Mouse (Mus musculus) hindbrain, embryonic 11.5 days (tissue): Measurements from ENCODE around the gene Slc5a11. TPM values are rescaled to one million over a fixed set of nuclear protein-coding genes. Genes with fewer than 3 reads are reported as not detected.

Experiments
- ATAC-seq: fragments of 200-750 bp; cut with Nextera tagmentation; 2 replicates; pipeline ENCODE4 v1.8.0; 2017; ENCODE audit warnings: mild to moderate bottlenecking, moderate TSS enrichment, moderate library complexity; ENCODE audit not compliant: low FRiP score
- DNase-seq: peaks from one replicate; pipeline ENCODE4 v3.0.0-alpha.2; 2015; ENCODE audit warnings: low spot score
- H3K27ac ChIP-seq: fragments of 300-500 bp; sonication (generic); 2 replicates; pipeline ENCODE4 v1.5.1; 2014; ENCODE audit warnings: mild to moderate bottlenecking, low read depth, low read length
- H3K27me3 ChIP-seq: fragments of 300-500 bp; sonication (generic); 2 replicates; pipeline ENCODE4 v1.6.1; 2014; ENCODE audit warnings: mild to moderate bottlenecking, low read length, moderate library complexity, mixed read lengths; ENCODE audit not compliant: control insufficient read depth, insufficient read depth
- H3K36me3 ChIP-seq: fragments of 300-500 bp; sonication (generic); 2 replicates; pipeline ENCODE4 v1.6.1; 2014; ENCODE audit warnings: mild to moderate bottlenecking, low read length, moderate library complexity, mixed read lengths; ENCODE audit not compliant: control insufficient read depth, insufficient read depth
- H3K4me1 ChIP-seq: fragments of 300-500 bp; sonication (generic); replicated peaks from 2 replicates; pipeline ENCODE4 v1.6.1; 2014; ENCODE audit warnings: low read length, mixed read lengths; ENCODE audit not compliant: control insufficient read depth, insufficient read depth
- H3K4me2 ChIP-seq: fragments of 300-500 bp; sonication (generic); replicated peaks from 2 replicates; pipeline ENCODE4 v1.6.1; 2014; ENCODE audit warnings: mild to moderate bottlenecking, low read depth, low read length
- H3K4me3 ChIP-seq: fragments of 300-500 bp; sonication (generic); 2 replicates; pipeline ENCODE4 v1.5.1; 2014; ENCODE audit warnings: low read depth, low read length
- H3K9ac ChIP-seq: fragments of 300-500 bp; sonication (generic); 2 replicates; pipeline ENCODE4 v1.6.1; 2014; ENCODE audit warnings: low read depth, low read length
- H3K9me3 ChIP-seq: fragments of 300-500 bp; sonication (generic); 2 replicates; pipeline ENCODE4 v1.6.1; 2016; ENCODE audit warnings: low read length; ENCODE audit not compliant: control insufficient read depth
- WGBS: fragments of 180-500 bp; shearing (Covaris S2); extraction: QIAGEN DNeasy Blood & Tissue Kit; methylation state at CpG from one replicate; pipeline ENCODE4 v1.1.7; 2014; 5-methylcytosine and 5-hydroxymethylcytosine counted together
- polyA plus RNA-seq: library from polyadenylated mRNA; unstranded; fragments of >200 nt; fragmentation: Nextera tagmentation; extraction: Ambion mirVana; gene quantifications from 2 replicates; pipeline ENCODE4 v1.2.1, GENCODE M21; 2014

Gene Slc5a11
- polyA plus RNA-seq, 1 experiment from 2014 or later = 0.43 TPM

- DNase-seq (no peak), ATAC-seq (no peak)
- no peaks in the 10 kb centered on the region for H3K4me1 ChIP-seq
- no peak overlapping the region for H3K27ac ChIP-seq
- no peaks in the 10 kb centered on the region for H3K9me3 ChIP-seq
- no peak overlapping the region for H3K9ac ChIP-seq
- no peak overlapping the region for H3K4me2 ChIP-seq
- 95% methylated on average over 4 of the region's 4 CpGs for WGBS
- H3K4me3 ChIP-seq = no peak overlapping the region
- no peaks in the 10 kb centered on the region for H3K27me3 ChIP-seq
- H3K36me3 ChIP-seq = no peaks in the 10 kb centered on the region
These were observed 65.2 kb downstream of the Slc5a11 start for GRCm38 (mm10) chr7:123279797-123280196.

GRCm38 (mm10) chr7:123283826-123284225, 69.2 kb downstream of the Slc5a11 start:
- WGBS = 91% methylated on average over 4 of the region's 4 CpGs
- H3K27ac ChIP-seq = no peak overlapping the region
- H3K9ac ChIP-seq = no peak overlapping the region
- H3K4me3 ChIP-seq = no peak overlapping the region
- peaks cover 4% of the 10 kb centered on the region; the same call in 1 of the 2 replicates for H3K36me3 ChIP-seq
- ATAC-seq (no peak), DNase-seq (no peak)
- H3K4me2 ChIP-seq = no peak overlapping the region
- H3K27me3 ChIP-seq = no peaks in the 10 kb centered on the region
- H3K9me3 ChIP-seq = no peaks in the 10 kb centered on the region
- H3K4me1 ChIP-seq = no peaks in the 10 kb centered on the region

- no peak overlapping the region for H3K4me2 ChIP-seq
- H3K36me3 ChIP-seq = peaks cover 4% of the 10 kb centered on the region; the same call in 1 of the 2 replicates
- no peaks in the 10 kb centered on the region for H3K4me1 ChIP-seq
- no peak overlapping the region for H3K4me3 ChIP-seq
- no peak overlapping the region for H3K27ac ChIP-seq
- WGBS = 96% methylated on average over 5 of the region's 5 CpGs
- H3K9me3 ChIP-seq = no peaks in the 10 kb centered on the region
- no peaks in the 10 kb centered on the region for H3K27me3 ChIP-seq
- DNase-seq (no peak), ATAC-seq (no peak)
- H3K9ac ChIP-seq = no peak overlapping the region
These were observed 71.3 kb downstream of the Slc5a11 start for GRCm38 (mm10) chr7:123285896-123286295.

- no peak overlapping the region for H3K9ac ChIP-seq
These were observed 73.3 kb downstream of the Slc5a11 start for GRCm38 (mm10) chr7:123287903-123288302.

GRCm38 (mm10) chr7:123289176-123289575, 74.6 kb downstream of the Slc5a11 start:
- H3K4me3 ChIP-seq = no peak overlapping the region
- DNase-seq = no peak
- H3K36me3 ChIP-seq = peaks cover 4% of the 10 kb centered on the region; the same call in 1 of the 2 replicates
- no peaks in the 10 kb centered on the region for H3K4me1 ChIP-seq
- H3K27ac ChIP-seq = no peak overlapping the region
- H3K27me3 ChIP-seq = no peaks in the 10 kb centered on the region
- no peaks in the 10 kb centered on the region for H3K9me3 ChIP-seq
- WGBS = 71% methylated on average over 4 of the region's 4 CpGs
- no peak for ATAC-seq
- no peak overlapping the region for H3K9ac ChIP-seq
- H3K4me2 ChIP-seq = no peak overlapping the region

More at GRCm38 (mm10) chr7:123287903-123288302, 73.3 kb downstream of the Slc5a11 start:
- Histone ChIP-seq H3K36me3 (peaks cover 4% of the 10 kb centered on the region; the same call in 1 of the 2 replicates), H3K4me3 (no peak overlapping the region), H3K27me3 (no peaks in the 10 kb centered on the region), H3K4me1 (no peaks in the 10 kb centered on the region), H3K4me2 (no peak overlapping the region), H3K27ac (no peak overlapping the region), H3K9me3 (no peaks in the 10 kb centered on the region)
- ATAC-seq (no peak), DNase-seq (no peak)
- WGBS = 85% methylated on average over 3 of the region's 3 CpGs

- Histone ChIP-seq H3K9ac (no peak overlapping the region), H3K4me1 (no peaks in the 10 kb centered on the region), H3K27ac (no peak overlapping the region), H3K27me3 (no peaks in the 10 kb centered on the region), H3K9me3 (no peaks in the 10 kb centered on the region), H3K4me2 (no peak overlapping the region), H3K36me3 (no peaks in the 10 kb centered on the region), H3K4me3 (no peak overlapping the region)
- 89% methylated on average over 8 of the region's 8 CpGs for WGBS
- no peak for ATAC-seq
- no peak for DNase-seq
These were observed 77.4 kb downstream of the Slc5a11 start for GRCm38 (mm10) chr7:123291942-123292341.

GRCm38 (mm10) chr7:123293898-123294297, 79.3 kb downstream of the Slc5a11 start:
- Histone ChIP-seq H3K4me1 (no peaks in the 10 kb centered on the region), H3K4me3 (no peak overlapping the region), H3K9me3 (no peaks in the 10 kb centered on the region), H3K9ac (no peak overlapping the region), H3K4me2 (no peak overlapping the region), H3K36me3 (no peaks in the 10 kb centered on the region), H3K27ac (no peak overlapping the region), H3K27me3 (no peaks in the 10 kb centered on the region)
- ATAC-seq (no peak), DNase-seq (no peak)
- 94% methylated on average over 7 of the region's 7 CpGs for WGBS

- WGBS = 86% methylated on average over 7 of the region's 7 CpGs
- Histone ChIP-seq H3K4me1 (no peaks in the 10 kb centered on the region), H3K9me3 (no peaks in the 10 kb centered on the region), H3K9ac (no peak overlapping the region), H3K27ac (no peak overlapping the region), H3K4me3 (no peak overlapping the region), H3K27me3 (no peaks in the 10 kb centered on the region), H3K36me3 (no peaks in the 10 kb centered on the region), H3K4me2 (no peak overlapping the region)
- DNase-seq (no peak), ATAC-seq (no peak)
These were observed 80.8 kb downstream of the Slc5a11 start for GRCm38 (mm10) chr7:123295423-123295822.

GRCm38 (mm10) chr7:123296097-123296496, 81.5 kb downstream of the Slc5a11 start:
- DNase-seq (no peak), ATAC-seq (no peak)
- no peaks in the 10 kb centered on the region for H3K9me3 ChIP-seq
- H3K4me2 ChIP-seq = no peak overlapping the region
- no peaks in the 10 kb centered on the region for H3K4me1 ChIP-seq
- no peak overlapping the region for H3K27ac ChIP-seq
- 76% methylated on average over 6 of the region's 6 CpGs for WGBS
- H3K27me3 ChIP-seq = no peaks in the 10 kb centered on the region
- no peak overlapping the region for H3K9ac ChIP-seq
- H3K4me3 ChIP-seq = no peak overlapping the region
- H3K36me3 ChIP-seq = no peaks in the 10 kb centered on the region
